Mouse (Mus musculus) urinary bladder, postnatal 4 days (tissue): Measurements from ENCODE around the gene Fxyd1.

Source experiments
- DNase-seq, 2 experiments: peaks; one replicate each; pipeline ENCODE4 v3.0.0; 2021 to 2022; ENCODE audit warnings: low spot score in 2 of 2

The Fxyd1 gene

DNA sequence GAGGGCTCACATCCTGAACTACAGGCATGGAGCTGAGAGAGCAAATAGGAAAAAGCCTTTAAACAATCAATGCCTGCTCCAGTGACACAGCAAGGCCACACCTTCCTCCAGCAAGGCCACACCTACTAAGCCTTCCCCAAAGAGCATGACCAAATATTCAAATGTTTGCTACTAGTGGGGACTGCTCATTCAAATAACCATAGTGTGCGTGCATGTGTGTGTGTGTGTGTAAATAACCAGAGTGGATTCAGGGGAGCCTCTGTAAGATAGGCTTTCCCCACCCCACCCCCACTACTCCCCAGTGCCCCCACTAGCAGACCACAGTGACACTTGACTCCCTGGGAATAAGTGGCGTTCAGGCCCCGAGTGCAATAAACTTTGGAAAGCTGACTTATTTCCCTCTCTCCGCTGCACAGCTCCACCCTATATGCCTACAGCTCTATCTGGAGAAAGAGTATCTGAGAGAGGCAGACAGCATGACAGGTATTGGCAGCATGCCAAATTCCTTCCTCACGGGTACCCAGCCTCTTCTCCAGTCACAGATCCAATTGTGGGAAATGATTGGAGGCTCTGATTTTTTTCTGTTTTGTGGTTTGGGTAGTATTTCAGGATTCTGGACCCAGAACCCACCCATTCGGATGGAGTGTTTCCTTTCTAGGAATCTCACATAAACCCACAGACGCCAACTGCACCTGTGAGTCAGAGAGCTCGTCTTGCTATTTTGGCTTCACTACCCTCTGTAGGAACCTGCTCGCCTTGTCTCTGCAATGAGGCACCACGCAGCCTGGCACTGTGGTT is 39.7 kb downstream of the Fxyd1 start:
- no peak for DNase-seq

DNA sequence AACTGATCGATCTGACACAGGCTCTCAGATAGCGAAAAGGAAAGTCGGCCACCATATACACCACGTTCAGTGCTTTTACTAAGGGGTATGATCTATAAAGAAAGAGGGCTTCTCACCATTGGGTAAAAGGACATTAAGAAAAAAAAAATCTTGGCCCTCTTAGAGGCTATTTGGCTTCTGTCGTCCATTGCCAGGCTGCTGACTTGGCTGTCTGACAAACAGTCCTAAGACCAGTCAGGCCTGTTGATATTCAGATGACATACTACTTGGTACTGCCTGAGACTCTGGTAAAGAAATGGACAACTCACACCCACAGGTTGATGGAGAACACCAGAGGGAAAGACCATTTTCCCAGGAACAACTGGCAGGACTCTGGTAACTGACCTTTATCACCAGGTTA is 44.0 kb downstream of the Fxyd1 start:
- DNase-seq, result no peak

DNA sequence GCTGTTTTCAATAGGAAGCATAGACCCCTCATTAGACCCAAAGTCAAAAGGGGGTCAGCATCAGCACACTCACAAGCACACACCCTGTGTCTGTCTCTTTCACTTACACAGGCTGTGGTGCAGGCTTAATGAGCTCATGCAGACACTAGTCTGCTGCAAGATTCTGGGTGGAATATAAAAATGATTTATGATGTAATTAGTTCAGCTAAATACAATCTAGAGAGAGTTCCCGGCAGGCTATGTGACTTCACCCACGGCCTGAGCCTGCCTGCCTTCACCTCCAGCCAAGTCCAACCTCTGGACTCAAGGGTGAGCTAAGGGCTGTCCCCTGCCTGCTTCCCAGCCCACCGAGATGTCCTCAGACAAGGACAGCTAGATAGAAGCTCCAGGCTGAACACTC is 48.1 kb downstream of the Fxyd1 start:
- DNase-seq, result peak; percentile 46 to 63

DNA sequence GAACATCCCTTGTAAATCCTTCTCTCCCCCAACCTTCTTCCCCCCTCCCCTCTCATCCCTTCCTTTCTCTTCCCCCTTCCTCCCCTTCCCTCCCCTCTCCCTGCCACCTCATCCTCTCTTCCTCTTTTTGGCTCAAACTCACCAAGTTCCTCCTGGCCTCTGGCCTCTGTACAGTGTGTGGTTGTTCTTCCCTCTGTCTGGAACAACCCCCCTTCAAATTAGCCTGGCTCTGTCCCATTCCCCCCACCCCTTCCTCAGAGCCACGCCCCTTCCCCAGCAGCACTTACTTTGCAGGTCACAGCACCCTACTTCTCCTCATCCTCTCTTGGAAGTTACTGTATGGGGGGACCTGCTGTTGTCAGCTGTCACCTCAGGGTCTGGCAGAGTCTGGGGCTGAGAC is 48.8 kb downstream of the Fxyd1 start:
- no peak for DNase-seq

DNA sequence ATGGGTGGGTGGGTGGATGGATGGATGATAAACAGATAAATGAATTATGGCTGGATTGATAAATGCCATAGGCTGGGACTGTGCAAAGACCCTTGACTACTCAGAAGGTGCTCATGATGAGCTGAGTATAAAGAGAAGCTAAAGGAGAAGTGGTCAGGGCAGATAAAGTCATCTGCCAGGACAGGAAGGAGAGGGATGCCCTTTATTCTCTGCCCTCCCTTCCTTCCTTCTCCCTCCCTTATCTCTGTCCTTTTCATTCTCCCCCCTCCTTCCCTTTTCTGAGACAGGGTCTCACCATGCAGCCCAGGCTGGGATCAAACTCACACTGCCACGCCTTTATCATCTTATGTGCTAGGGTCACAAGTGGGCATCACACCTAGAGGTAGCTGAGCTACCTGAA is 49.2 kb downstream of the Fxyd1 start:
- no peak for DNase-seq

DNA sequence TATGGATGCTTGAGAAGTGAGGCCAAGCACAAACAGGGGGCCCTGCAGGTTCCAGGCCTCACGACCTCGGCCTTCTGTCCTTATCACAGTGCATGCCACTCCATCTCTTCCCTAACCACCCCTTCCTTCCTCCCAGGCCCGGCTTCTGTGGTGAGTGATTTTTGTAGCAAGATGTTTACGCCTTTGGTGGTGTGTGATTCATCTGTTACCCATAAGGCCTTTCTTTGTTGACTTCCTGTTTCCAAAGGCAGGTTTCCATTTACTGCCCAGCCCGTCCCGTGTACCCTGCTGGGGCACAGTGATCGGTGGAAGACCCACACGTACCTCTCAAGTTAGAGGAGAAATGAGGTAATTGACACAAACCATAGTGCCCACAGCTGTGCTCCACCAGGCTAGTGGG is 54.3 kb downstream of the Fxyd1 start:
- DNase-seq, result no peak
